Mouse (Mus musculus): ENCODE data around the gene Sesn1.

GRCm38 (mm10) chr10:41797253-41797652, 12.5 kb upstream of the Sesn1 start:
- TF ChIP-seq POLR2A (IDR thresholded peaks at IDR 0.05; ENCODE audit: insufficient read depth, low read depth, low read length): no peak
- no peak for TF ChIP-seq CTCF (IDR thresholded peaks at IDR 0.05; ENCODE audit: insufficient read depth, low read depth, low read length)
